Mouse (Mus musculus): Measurements from ENCODE around the gene Gpc2. TPM values are rescaled to one million over a fixed set of nuclear protein-coding genes. Genes with fewer than 3 reads are reported as not detected.

The Gpc2 gene
- polyA plus RNA-seq, 1 experiment from 2014 or later: 24.2 TPM

DNA sequence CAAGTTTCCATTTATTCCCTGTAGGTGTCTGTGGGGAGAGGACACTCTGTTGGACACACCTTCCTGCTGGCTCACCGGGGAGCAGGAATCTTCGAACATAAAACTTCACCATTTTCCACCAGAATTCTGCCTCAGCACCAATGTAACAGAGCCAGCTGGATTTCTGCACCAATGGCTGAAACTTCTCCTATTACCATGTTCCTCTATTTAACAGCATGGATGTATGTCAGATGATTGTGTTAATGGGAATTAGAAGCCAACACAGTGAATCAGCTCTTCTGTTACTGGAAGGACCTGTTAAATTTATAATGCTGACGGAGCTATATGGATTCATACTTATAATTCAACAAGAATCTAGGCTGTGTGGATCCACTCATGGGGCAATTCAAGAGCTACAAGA lies 50.3 kb downstream of the Gpc2 start:
- DNase-seq (ENCODE audit: low spot score): no peak
- 91% methylated on average over 3 of the region's 3 CpGs for WGBS

DNA sequence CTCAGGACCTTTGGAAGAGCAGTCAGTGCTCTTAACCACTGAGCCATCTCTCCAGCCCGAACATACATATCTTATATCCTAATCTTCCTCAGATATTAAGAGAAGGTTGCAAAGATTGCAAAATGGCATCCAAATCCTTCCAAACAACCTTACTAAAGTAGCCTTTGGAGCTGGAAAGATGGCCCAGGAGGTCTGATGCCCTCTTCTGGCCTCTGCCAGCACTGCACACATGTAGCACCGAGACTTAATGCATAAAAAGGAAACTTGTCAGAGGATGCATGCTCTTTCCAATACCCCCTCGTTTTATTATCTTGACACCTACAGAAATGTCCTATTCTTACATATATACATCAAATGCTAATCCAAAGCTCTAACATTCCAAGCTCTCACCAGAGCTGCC lies 51.8 kb downstream of the Gpc2 start:
- DNase-seq (ENCODE audit: low spot score): no peak

More for the DNA sequence above, 50.3 kb downstream of the Gpc2 start:
- no peak overlapping the region for H3K9ac ChIP-seq
- no peaks in the 10 kb centered on the region for H3K4me1 ChIP-seq (replicated peaks; ENCODE audit: control insufficient read depth, insufficient read depth, low read length)
- no peak overlapping the region for H3K4me3 ChIP-seq (replicated peaks; ENCODE audit: low read length)
- ATAC-seq (ENCODE audit: low FRiP score): no peak
- no peaks in the 10 kb centered on the region for H3K27me3 ChIP-seq (ENCODE audit: control insufficient read depth, insufficient read depth, low read length)
- no peaks in the 10 kb centered on the region for H3K36me3 ChIP-seq (replicated peaks; ENCODE audit: control insufficient read depth, insufficient read depth)
- H3K9me3 ChIP-seq (ENCODE audit: control insufficient read depth, low read length): no peaks in the 10 kb centered on the region
- no peak overlapping the region for H3K4me2 ChIP-seq (replicated peaks)
- H3K27ac ChIP-seq: no peak overlapping the region

DNA sequence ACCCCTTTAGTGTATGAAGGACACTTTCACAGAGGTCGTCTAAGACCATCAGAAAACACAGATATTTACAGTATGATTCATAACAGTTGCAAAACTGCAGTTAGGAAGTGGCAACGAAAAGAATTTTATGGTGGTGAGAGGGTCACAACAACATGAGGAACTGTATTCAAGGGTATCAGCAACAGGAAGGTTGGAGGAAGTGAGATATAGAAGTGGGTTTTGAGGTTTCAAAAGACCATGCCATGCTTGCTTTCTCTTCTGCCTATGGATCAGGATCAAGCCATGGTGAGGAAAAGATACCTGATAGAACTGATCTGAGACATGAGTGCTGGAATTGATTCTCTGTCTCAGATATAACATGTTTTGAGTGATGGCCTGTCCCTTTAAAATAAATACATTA lies 52.4 kb downstream of the Gpc2 start:
- Histone ChIP-seq H3K27ac (no peak overlapping the region), H3K9ac (no peak overlapping the region), H3K36me3 (replicated peaks; ENCODE audit: control insufficient read depth, insufficient read depth) (no peaks in the 10 kb centered on the region), H3K4me1 (replicated peaks; ENCODE audit: control insufficient read depth, insufficient read depth, low read length) (no peaks in the 10 kb centered on the region), H3K4me2 (replicated peaks) (no peak overlapping the region), H3K27me3 (ENCODE audit: control insufficient read depth, insufficient read depth, low read length) (no peaks in the 10 kb centered on the region), H3K9me3 (ENCODE audit: control insufficient read depth, low read length) (no peaks in the 10 kb centered on the region), H3K4me3 (replicated peaks; ENCODE audit: low read length) (no peak overlapping the region)
- ATAC-seq (ENCODE audit: low FRiP score): no peak
- WGBS: 74% methylated on average over 2 of the region's 2 CpGs
- DNase-seq (ENCODE audit: low spot score): no peak

More for the DNA sequence above, 51.8 kb downstream of the Gpc2 start:
- Histone ChIP-seq H3K27ac (no peak overlapping the region), H3K4me3 (replicated peaks; ENCODE audit: low read length) (no peak overlapping the region), H3K4me1 (replicated peaks; ENCODE audit: control insufficient read depth, insufficient read depth, low read length) (no peaks in the 10 kb centered on the region), H3K36me3 (replicated peaks; ENCODE audit: control insufficient read depth, insufficient read depth) (no peaks in the 10 kb centered on the region), H3K9me3 (ENCODE audit: control insufficient read depth, low read length) (no peaks in the 10 kb centered on the region), H3K4me2 (replicated peaks) (no peak overlapping the region), H3K27me3 (ENCODE audit: control insufficient read depth, insufficient read depth, low read length) (no peaks in the 10 kb centered on the region), H3K9ac (no peak overlapping the region)
- 51% methylated on average over 3 of the region's 3 CpGs for WGBS
- no peak for ATAC-seq (ENCODE audit: low FRiP score)

DNA sequence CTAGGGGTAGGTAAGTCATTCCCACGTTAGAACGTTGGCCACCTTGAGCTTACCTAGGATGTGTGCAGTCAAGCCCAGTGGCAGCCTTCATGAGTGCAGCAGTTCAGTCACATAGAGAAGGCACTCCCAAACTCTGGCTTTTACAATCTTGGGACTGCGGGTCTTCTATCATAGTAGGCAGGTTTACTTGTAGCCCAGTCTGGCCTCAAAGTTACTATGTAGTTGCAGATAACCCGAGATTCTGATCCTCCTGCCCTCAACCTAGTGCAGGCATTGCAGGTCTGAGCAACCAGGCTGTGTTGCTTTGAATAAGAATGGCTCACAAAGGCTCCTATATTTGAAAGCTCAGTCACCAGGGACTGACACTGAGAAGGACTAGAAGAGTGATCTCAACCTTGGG lies 53.3 kb downstream of the Gpc2 start:
- no peaks in the 10 kb centered on the region for H3K4me1 ChIP-seq (replicated peaks; ENCODE audit: control insufficient read depth, insufficient read depth, low read length)
- H3K4me2 ChIP-seq (replicated peaks): no peak overlapping the region
- H3K27me3 ChIP-seq (ENCODE audit: control insufficient read depth, insufficient read depth, low read length): no peaks in the 10 kb centered on the region
- DNase-seq (ENCODE audit: low spot score) (no peak), ATAC-seq (ENCODE audit: low FRiP score) (no peak)
- WGBS: 78% methylated on average over 4 of the region's 4 CpGs
- H3K27ac ChIP-seq: no peak overlapping the region
- no peaks in the 10 kb centered on the region for H3K36me3 ChIP-seq (replicated peaks; ENCODE audit: control insufficient read depth, insufficient read depth)
- no peaks in the 10 kb centered on the region for H3K9me3 ChIP-seq (ENCODE audit: control insufficient read depth, low read length)
- no peak overlapping the region for H3K4me3 ChIP-seq (replicated peaks; ENCODE audit: low read length)
- no peak overlapping the region for H3K9ac ChIP-seq

DNA sequence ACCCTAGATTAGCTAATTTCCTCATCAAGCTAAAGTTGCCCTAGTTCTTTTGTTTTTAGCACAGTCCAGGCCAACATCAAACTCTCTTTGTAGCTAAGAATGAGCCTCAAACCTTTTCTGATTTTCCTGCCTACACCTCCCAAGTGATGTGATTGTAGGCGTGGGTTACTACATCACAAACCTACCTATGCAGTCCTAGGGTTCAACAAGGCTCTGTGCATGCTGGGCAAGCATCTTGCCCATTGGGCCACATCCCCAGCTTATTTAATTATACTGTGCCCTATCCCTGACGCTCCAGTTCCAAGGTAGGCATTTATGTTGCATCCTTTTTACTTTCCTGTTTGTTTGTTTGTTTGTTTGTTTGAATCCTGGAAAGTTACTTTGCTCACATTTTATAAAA lies 54.1 kb downstream of the Gpc2 start, which contains the start of gene Nxpe5:
Nxpe5 (plus strand) TSS at position 199 of the 400 bp plus-strand sequence.
- no peak within 1 kb of the TSS for H3K9ac ChIP-seq
- H3K27ac ChIP-seq: no peak within 1 kb of the TSS
- no peaks in the 10 kb centered on the region for H3K36me3 ChIP-seq (replicated peaks; ENCODE audit: control insufficient read depth, insufficient read depth)
- no peak within 1 kb of the TSS for H3K4me3 ChIP-seq (replicated peaks; ENCODE audit: low read length)
- no peak within 1 kb of the TSS for H3K4me2 ChIP-seq (replicated peaks)
- no peaks in the 10 kb centered on the region for H3K9me3 ChIP-seq (ENCODE audit: control insufficient read depth, low read length)
- H3K27me3 ChIP-seq (ENCODE audit: control insufficient read depth, insufficient read depth, low read length): no peaks in the 10 kb centered on the region
- ATAC-seq (ENCODE audit: low FRiP score): no peak
- DNase-seq (ENCODE audit: low spot score): no peak
- H3K4me1 ChIP-seq (replicated peaks; ENCODE audit: control insufficient read depth, insufficient read depth, low read length): no peaks in the 10 kb centered on the region
- 66% methylated on average over 2 of the region's 2 CpGs for WGBS

Other genes with a start within 250 kb of the Gpc2 start
- gene Smok3c, start 226.8 kb downstream of the Gpc2 start, polyA plus RNA-seq (2014; fragmentation: Nextera tagmentation; extraction: Ambion mirVana): not detected in 2 replicates
- gene Zkscan1, start 194.9 kb downstream of the Gpc2 start, polyA plus RNA-seq (2014; fragmentation: Nextera tagmentation; extraction: Ambion mirVana): 31.2 and 34.1 TPM in 2 replicates
- gene Zscan21, start 163.1 kb downstream of the Gpc2 start, polyA plus RNA-seq (2014; fragmentation: Nextera tagmentation; extraction: Ambion mirVana): 84.0 and 88.2 TPM in 2 replicates
- 17.9 and 21.4 TPM in 2 replicates for gene Zfp113, start 124.3 kb downstream of the Gpc2 start, polyA plus RNA-seq (2014; fragmentation: Nextera tagmentation; extraction: Ambion mirVana)
- 239 and 253 TPM in 2 replicates for gene Cops6, start 118.9 kb downstream of the Gpc2 start, polyA plus RNA-seq (2014; fragmentation: Nextera tagmentation; extraction: Ambion mirVana)
- gene Ap4m1, start 108.0 kb downstream of the Gpc2 start, polyA plus RNA-seq (2014; fragmentation: Nextera tagmentation; extraction: Ambion mirVana): 15.2 and 15.5 TPM in 2 replicates
- 71.6 and 78.1 TPM in 2 replicates for gene Mcm7, start 107.6 kb downstream of the Gpc2 start, polyA plus RNA-seq (2014; fragmentation: Nextera tagmentation; extraction: Ambion mirVana)
- gene Taf6, start 92.6 kb downstream of the Gpc2 start, polyA plus RNA-seq (2014; fragmentation: Nextera tagmentation; extraction: Ambion mirVana): 67.1 and 72.8 TPM in 2 replicates
- gene Cnpy4, start 92.5 kb downstream of the Gpc2 start, polyA plus RNA-seq (2014; fragmentation: Nextera tagmentation; extraction: Ambion mirVana): 29.5 and 31.5 TPM in 2 replicates
- gene Mblac1, start 85.7 kb downstream of the Gpc2 start, polyA plus RNA-seq (2014; fragmentation: Nextera tagmentation; extraction: Ambion mirVana): 12.5 and 13.6 TPM in 2 replicates
- 0.07 TPM in 1 of 2 replicates, not detected in the other for gene Nxpe5, start 54.1 kb downstream of the Gpc2 start, polyA plus RNA-seq (2014; fragmentation: Nextera tagmentation; extraction: Ambion mirVana)
- 74.7 and 85.0 TPM in 2 replicates for gene Lamtor4, start 24.5 kb downstream of the Gpc2 start, polyA plus RNA-seq (2014; fragmentation: Nextera tagmentation; extraction: Ambion mirVana)
- 19.5 and 19.7 TPM in 2 replicates for gene BC037034, start 16.0 kb downstream of the Gpc2 start, polyA plus RNA-seq (2014; fragmentation: Nextera tagmentation; extraction: Ambion mirVana)
- gene Gal3st4, start 7.2 kb downstream of the Gpc2 start, polyA plus RNA-seq (2014; fragmentation: Nextera tagmentation; extraction: Ambion mirVana): 2.6 and 2.9 TPM in 2 replicates
- 0.15 TPM in 1 of 2 replicates, not detected in the other for gene Gm43720, start within 50 bp of the Gpc2 start, polyA plus RNA-seq (2014; fragmentation: Nextera tagmentation; extraction: Ambion mirVana)
- gene Stag3, start 235 bp upstream of the Gpc2 start, polyA plus RNA-seq (2014; fragmentation: Nextera tagmentation; extraction: Ambion mirVana): 9.0 and 9.5 TPM in 2 replicates
- gene Pvrig, start 62.0 kb upstream of the Gpc2 start, polyA plus RNA-seq (2014; fragmentation: Nextera tagmentation; extraction: Ambion mirVana): 0.19 TPM in 1 of 2 replicates, not detected in the other
- gene Zfp157, start 161.5 kb upstream of the Gpc2 start, polyA plus RNA-seq (2014; fragmentation: Nextera tagmentation; extraction: Ambion mirVana): 65.9 and 72.2 TPM in 2 replicates

All from hindbrain, embryonic 14.5 days (tissue).